Mouse (Mus musculus) heart, postnatal 0 days (tissue): ENCODE measurements around the gene Strip1.

ENCODE experiments used
- CTCF ChIP-seq: IDR thresholded peaks from 2 replicates; pipeline ENCODE4 v1.5.1; 2016; ENCODE audit warnings: antibody characterized with exemption, control low read depth, low read depth
- EP300 ChIP-seq: IDR thresholded peaks from 2 replicates; pipeline ENCODE4 v1.6.1; 2016; ENCODE audit warnings: antibody characterized with exemption, low read depth

- TF ChIP-seq CTCF (no peak), EP300 (no peak)
These were observed 49.5 kb upstream of the Strip1 start for GRCm38 (mm10) chr3:107680790-107681576.
